8 mouse cellular contexts compared by ENCODE assay signal in genomic region chr11:98925265-98925721, GRCm38 (mm10). TPM values are rescaled to one million over a fixed set of nuclear protein-coding genes. Genes with fewer than 3 reads are reported as not detected.
A peak's percentile ranks its signal among the peaks of the same experiment; 100 is the strongest.
DNase-seq lines count a peak whose midpoint lies in the region; ATAC-seq and TF ChIP-seq lines count a peak whose summit lies in the region.

No protein-coding gene starts in this region.

- no peak; the same call in 1 of the 2 replicates for ATAC-seq in heart, embryonic 12.5 days (ENCODE audit: insufficient number of reproducible peaks, low FRiP score)
- no peak for ATAC-seq in heart, embryonic 14.5 days (ENCODE audit: insufficient number of reproducible peaks, insufficient read depth, low FRiP score, low read depth)
- ATAC-seq in megakaryocyte-erythroid progenitor cell, adult 5-6 weeks (replicated peaks; ENCODE audit: low FRiP score, low TSS enrichment, poor library complexity, severe bottlenecking), result no peak

- H3ac ChIP-seq in myocyte (ENCODE audit: control insufficient read depth, insufficient read length), result no peak overlapping the region

- intact Hi-C loops in heart, postnatal 25 days (cut with DNase I), result loop anchor here (5.0 kb wide), 1 partner anchor 227 kb away; no protein-coding TSS in a partner anchor

- peak overlapping the region; percentile 71 for H3K27ac ChIP-seq in heart, embryonic 12.5 days (ENCODE audit: poor library complexity, severe bottlenecking)
- H3K27ac ChIP-seq in heart, embryonic 14.5 days (replicated peaks in 1 of 2; ENCODE audit: control insufficient read depth in 1 of 2, insufficient read depth in 1 of 2, low read depth in 2 of 2, low read length in 2 of 2), result peak overlapping the region in 1 of 2 experiments; percentile 57; a peak in 2 of 4 replicates

- no peaks in the 10 kb centered on the region for H3K79me2 ChIP-seq in myocyte (ENCODE audit: control insufficient read depth, insufficient read depth)

- WGBS in heart, embryonic 12.5 days, result 26% methylated on average over 10 of the region's 10 CpGs
- whole genome bisulfite sequencing in heart, embryonic 14.5 days, result 24% methylated on average over 10 of the region's 10 CpGs

- H3K4me1 ChIP-seq in heart, embryonic 12.5 days (replicated peaks), result peaks cover 71% of the 10 kb centered on the region
- peaks cover 42 to 60% of the 10 kb centered on the region in 2 experiments for H3K4me1 ChIP-seq in heart, embryonic 14.5 days (ENCODE audit: control insufficient read depth in 2 of 2, insufficient read depth in 2 of 2, low read length in 2 of 2)

- peak overlapping the region; percentile 58 for H3K9ac ChIP-seq in heart, embryonic 12.5 days
- H3K9ac ChIP-seq in heart, embryonic 14.5 days (ENCODE audit: low read length), result peak overlapping the region; percentile 61

- H3K36me3 ChIP-seq in heart, embryonic 12.5 days, result peaks cover 14% of the 10 kb centered on the region
- H3K36me3 ChIP-seq in heart, embryonic 14.5 days (ENCODE audit: control insufficient read depth, insufficient read depth, low read length), result peaks cover 12% of the 10 kb centered on the region
- no peaks in the 10 kb centered on the region for H3K36me3 ChIP-seq in myocyte (ENCODE audit: control insufficient read depth, insufficient read depth)

- H3K9me3 ChIP-seq in heart, embryonic 12.5 days (replicated peaks), result no peaks in the 10 kb centered on the region
- no peaks in the 10 kb centered on the region for H3K9me3 ChIP-seq in heart, embryonic 14.5 days (ENCODE audit: control insufficient read depth, low read length)

- H3K4me3 ChIP-seq in heart, embryonic 12.5 days, result no peak overlapping the region
- no peak overlapping the region for H3K4me3 ChIP-seq in heart, embryonic 14.5 days (ENCODE audit: control insufficient read depth in 1 of 2, insufficient read depth in 1 of 2, low read depth in 1 of 2, low read length in 2 of 2)
- H3K4me3 ChIP-seq in myocyte, result no peak overlapping the region

- H3K27me3 ChIP-seq in heart, embryonic 12.5 days (replicated peaks), result no peaks in the 10 kb centered on the region
- no peaks in the 10 kb centered on the region for H3K27me3 ChIP-seq in heart, embryonic 14.5 days (ENCODE audit: control insufficient read depth, insufficient read depth, low read length)
- no peaks in the 10 kb centered on the region for H3K27me3 ChIP-seq in myocyte (ENCODE audit: control insufficient read depth, insufficient read depth, insufficient read length)

- DNase-seq in heart, postnatal 25 days (ENCODE audit: low spot score), result no peak
- DNase-seq in Muller cell, postnatal 12 days (ENCODE audit: inconsistent ontology term), result peak; percentile 88
- DNase-seq in kidney, postnatal 14 days, result peak; percentile 74
- DNase-seq in gastrocnemius, postnatal 25 days, result no peak

- no peak for TF ChIP-seq POLR2A in myocyte (IDR thresholded peaks at IDR 0.05; ENCODE audit: insufficient read length, low read depth)

- peak overlapping the region; percentile 42 for H3K4me2 ChIP-seq in heart, embryonic 12.5 days
- 0 out of 2 replicates have a peak overlapping the region, but pooled peaks have one; percentile 8 for H3K4me2 ChIP-seq in heart, embryonic 14.5 days (ENCODE audit: low read length)
- peak overlapping the region; percentile 2 for H3K4me2 ChIP-seq in myocyte (ENCODE audit: low read depth)

TF ChIP-seq in myocyte, 11 proteins besides CTCF, POLR2A, EP300 and RAD21:
- TF ChIP-seq MYOG (IDR thresholded peaks at IDR 0.05; ENCODE audit: control insufficient read depth in 1 of 3, insufficient read depth in 1 of 3, insufficient read length in 2 of 3, low read depth in 2 of 3), result no peak

RNA-seq across cellular contexts. Expression of gene Rara, which starts 2.3 kb away (rescaled TPM):
- polyA plus RNA-seq in heart, embryonic 12.5 days (2016; fragmentation: Nextera tagmentation; extraction: Ambion mirVana), result 33.8 and 35.1 TPM in 2 replicates
- 10 to 100 TPM; 11.8 TPM for total RNA-seq in heart, postnatal 25 days (2021)
- polyA plus RNA-seq in heart, embryonic 14.5 days (2014; fragmentation: Nextera tagmentation; extraction: Ambion mirVana), result 31.4 and 33.4 TPM in 2 replicates
- polyA plus RNA-seq in myocyte (2012; fragmentation: generic; extraction: Trizol), result 27.3 TPM
- 7.8 and 15.9 TPM in 2 replicates for total RNA-seq in megakaryocyte-erythroid progenitor cell, adult 5-6 weeks (2014; fragmentation: Nextera tagmentation)
- total RNA-seq in megakaryocyte-erythroid progenitor cell, adult 5-6 weeks (2017), result 2.2 and 3.0 TPM in 2 replicates
- 10 to 100 TPM in 1 of 2 experiments, 1 to 10 TPM in 1; 9.4 to 12.8 TPM for total RNA-seq in gastrocnemius, postnatal 25 days (2021)

RNA-seq across cellular contexts. Expression of gene Cdc6, which starts 17.7 kb away (rescaled TPM):
- 27.0 and 27.7 TPM in 2 replicates for polyA plus RNA-seq in heart, embryonic 12.5 days (2016; fragmentation: Nextera tagmentation; extraction: Ambion mirVana)
- total RNA-seq in heart, postnatal 25 days (2021), result under 1 TPM; 0.28 to 0.52 TPM
- polyA plus RNA-seq in heart, embryonic 14.5 days (2014; fragmentation: Nextera tagmentation; extraction: Ambion mirVana), result 15.6 and 17.5 TPM in 2 replicates
- 2.6 TPM for polyA plus RNA-seq in myocyte (2012; fragmentation: generic; extraction: Trizol)
- total RNA-seq in megakaryocyte-erythroid progenitor cell, adult 5-6 weeks (2014; fragmentation: Nextera tagmentation), result 85.0 and 101 TPM in 2 replicates
- 67.8 and 78.7 TPM in 2 replicates for total RNA-seq in megakaryocyte-erythroid progenitor cell, adult 5-6 weeks (2017)
- under 1 TPM; 0.13 to 0.56 TPM for total RNA-seq in gastrocnemius, postnatal 25 days (2021)

RNA-seq across cellular contexts. Expression of gene Gjd3, which starts 57.5 kb away (rescaled TPM):
- polyA plus RNA-seq in heart, embryonic 12.5 days (2016; fragmentation: Nextera tagmentation; extraction: Ambion mirVana), result 3.5 and 3.9 TPM in 2 replicates
- 1 to 10 TPM in 1 of 2 experiments, under 1 TPM in 1; 0.52 to 1.1 TPM for total RNA-seq in heart, postnatal 25 days (2021)
- 1.00 and 2.3 TPM in 2 replicates for polyA plus RNA-seq in heart, embryonic 14.5 days (2014; fragmentation: Nextera tagmentation; extraction: Ambion mirVana)
- 0.05 TPM for polyA plus RNA-seq in myocyte (2012; fragmentation: generic; extraction: Trizol)
- total RNA-seq in megakaryocyte-erythroid progenitor cell, adult 5-6 weeks (2014; fragmentation: Nextera tagmentation), result not detected in 2 replicates
- total RNA-seq in megakaryocyte-erythroid progenitor cell, adult 5-6 weeks (2017), result not detected in 2 replicates
- total RNA-seq in gastrocnemius, postnatal 25 days (2021), result not detected

Comparison
In these comparisons a context has a peak if more than half of its experiments do, and no peak if none do; other contexts are left out.
1. DNase-seq: peak in Muller cell, postnatal 12 days (single experiment) and kidney, postnatal 14 days (single experiment); none in heart, postnatal 25 days (single experiment) and gastrocnemius, postnatal 25 days (single experiment).
2. RNA of gene Cdc6, which starts 17.7 kb away (total RNA-seq): 67.8 to 101 TPM in megakaryocyte-erythroid progenitor cell, adult 5-6 weeks; 0.13 to 0.56 TPM in gastrocnemius, postnatal 25 days and 0.28 to 0.52 TPM in heart, postnatal 25 days; every median in the first group is over 10 times any median in the second.
3. Peak in every context shown above with its lines, with median percentiles within 50 percentile points of each other: H3K4me2 ChIP-seq.